Mouse (Mus musculus): ENCODE data around the gene Atp2c1.

GRCm38 (mm10) chr9:105408549-105408948 is 118.6 kb downstream of the Atp2c1 start:
- TF ChIP-seq CTCF (IDR thresholded peaks at IDR 0.05; ENCODE audit: borderline replicate concordance, insufficient read depth, low read length) = no peak
- no peak for TF ChIP-seq POLR2A (IDR thresholded peaks at IDR 0.05; ENCODE audit: low read depth, low read length)

All from embryonic fibroblast, embryonic 13.5 days (primary cell).